Mouse (Mus musculus) erythroblast, embryonic 14.5 days (primary cell): ENCODE measurements at regions not wholly inside any gene's neighbourhood (a gene's known extent, or its start where the extent isn't known, plus 50 kb on each side); places are given as distances from the start of the nearest gene placed in this dataset.

Experiments
- H3K27me3 ChIP-seq: 2 replicates; pipeline ENCODE4 v1.6.1; 2012; ENCODE audit warnings: inconsistent platforms; ENCODE audit not compliant: control insufficient read depth
- H3K36me3 ChIP-seq: 2 replicates; pipeline ENCODE4 v1.6.1; 2012; ENCODE audit warnings: mild to moderate bottlenecking, inconsistent platforms; ENCODE audit not compliant: control insufficient read depth
- H3K4me1 ChIP-seq: 2 replicates; pipeline ENCODE4 v1.6.1; 2012; ENCODE audit warnings: inconsistent platforms; ENCODE audit not compliant: control insufficient read depth
- H3K4me3 ChIP-seq: replicated peaks from 2 replicates; pipeline ENCODE3; 2012; ENCODE audit warnings: moderate library complexity, mild to moderate bottlenecking, inconsistent platforms
- H3K9me3 ChIP-seq: 2 replicates; pipeline ENCODE4 v1.6.1; 2012; ENCODE audit warnings: low read length, inconsistent platforms, mixed read lengths; ENCODE audit not compliant: control insufficient read depth
- GATA1 ChIP-seq: IDR thresholded peaks from 2 replicates; pipeline ENCODE4 v1.6.1; 2012; ENCODE audit warnings: low read length, inconsistent platforms, mixed read lengths
- TAL1 ChIP-seq: IDR thresholded peaks from 3 replicates; pipeline ENCODE4 v1.6.1; 2012; ENCODE audit warnings: low read length, inconsistent platforms, mixed read lengths

- Histone ChIP-seq H3K36me3 (no peaks in the 10 kb centered on the region), H3K9me3 (no peaks in the 10 kb centered on the region), H3K27me3 (no peaks in the 10 kb centered on the region), H3K4me3 (no peak overlapping the region), H3K4me1 (no peaks in the 10 kb centered on the region)
- TF ChIP-seq TAL1, result no peak
- TF ChIP-seq GATA1, result no peak
Observed at GRCm38 (mm10) chr12:25159091-25159490, 62.2 kb upstream of the Id2 start.

GRCm38 (mm10) chr12:25157238-25157637 is 60.3 kb upstream of the Id2 start:
- H3K4me1 ChIP-seq, result no peaks in the 10 kb centered on the region
- H3K9me3 ChIP-seq, result no peaks in the 10 kb centered on the region
- no peak overlapping the region for H3K4me3 ChIP-seq
- no peaks in the 10 kb centered on the region for H3K36me3 ChIP-seq
- no peaks in the 10 kb centered on the region for H3K27me3 ChIP-seq
- TF ChIP-seq TAL1, result no peak
- no peak for TF ChIP-seq GATA1

GRCm38 (mm10) chr12:25155396-25155795 is 58.5 kb upstream of the Id2 start:
- no peaks in the 10 kb centered on the region for H3K36me3 ChIP-seq
- H3K27me3 ChIP-seq, result no peaks in the 10 kb centered on the region
- no peak overlapping the region for H3K4me3 ChIP-seq
- H3K4me1 ChIP-seq, result no peaks in the 10 kb centered on the region
- no peak for TF ChIP-seq GATA1
- TF ChIP-seq TAL1, result no peak
- H3K9me3 ChIP-seq, result no peaks in the 10 kb centered on the region

- TF ChIP-seq GATA1 (no peak), TAL1 (no peak)
Observed at GRCm38 (mm10) chr12:25148099-25148498, 51.2 kb upstream of the Id2 start.

More at GRCm38 (mm10) chr12:25148099-25148498, 51.2 kb upstream of the Id2 start:
- Histone ChIP-seq H3K36me3 (no peaks in the 10 kb centered on the region), H3K27me3 (no peaks in the 10 kb centered on the region), H3K4me3 (no peak overlapping the region), H3K4me1 (no peaks in the 10 kb centered on the region), H3K9me3 (no peaks in the 10 kb centered on the region)
